Mouse (Mus musculus): ENCODE results near the gene Dennd6a. TPM values are rescaled to one million over a fixed set of nuclear protein-coding genes. Genes with fewer than 3 reads are reported as not detected.

The Dennd6a gene
- polyA plus RNA-seq, 1 experiment from 2014 or later = 9.9 TPM

DNA sequence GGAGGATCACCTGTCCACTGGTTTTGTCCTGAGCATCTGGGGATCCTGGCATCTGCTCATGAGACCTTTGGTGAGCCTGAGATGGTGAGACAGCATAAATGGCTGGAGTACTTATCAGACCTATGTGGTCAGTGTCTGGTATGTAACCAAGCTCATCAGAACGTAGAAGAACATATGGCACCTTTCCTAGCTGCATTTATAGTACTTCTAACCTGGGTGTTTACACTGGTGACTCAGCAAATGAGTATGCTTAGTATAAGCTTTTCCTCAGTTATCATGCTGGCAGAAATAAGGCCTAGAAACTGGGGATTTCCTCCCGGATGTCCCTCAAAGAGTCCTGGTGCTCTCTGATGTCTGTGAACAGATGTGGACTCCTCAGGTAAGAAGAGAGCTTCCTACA lies 11.4 kb upstream of the Dennd6a start:
- Histone ChIP-seq H3K9ac (replicated peaks) (no peak overlapping the region), H3K27me3 (ENCODE audit: insufficient read depth, low read length) (no peaks in the 10 kb centered on the region), H3K4me1 (ENCODE audit: insufficient read depth) (no peaks in the 10 kb centered on the region), H3K9me3 (ENCODE audit: low read length) (no peaks in the 10 kb centered on the region), H3K4me2 (ENCODE audit: low read depth, low read length) (no peak overlapping the region), H3K36me3 (replicated peaks; ENCODE audit: insufficient read depth, low read length) (no peaks in the 10 kb centered on the region), H3K4me3 (ENCODE audit: low read depth, low read length) (no peak overlapping the region), H3K27ac (ENCODE audit: low read depth) (no peak overlapping the region)
- DNase-seq = no peak
- 64% methylated on average over 2 of the region's 2 CpGs for WGBS (ENCODE audit: insufficient replicate concordance)
- ATAC-seq = no peak
- no peak for TF ChIP-seq CTCF (IDR thresholded peaks at IDR 0.05; ENCODE audit: low read depth)
- no peak for TF ChIP-seq EP300 (IDR thresholded peaks at IDR 0.05; ENCODE audit: low read depth)

DNA sequence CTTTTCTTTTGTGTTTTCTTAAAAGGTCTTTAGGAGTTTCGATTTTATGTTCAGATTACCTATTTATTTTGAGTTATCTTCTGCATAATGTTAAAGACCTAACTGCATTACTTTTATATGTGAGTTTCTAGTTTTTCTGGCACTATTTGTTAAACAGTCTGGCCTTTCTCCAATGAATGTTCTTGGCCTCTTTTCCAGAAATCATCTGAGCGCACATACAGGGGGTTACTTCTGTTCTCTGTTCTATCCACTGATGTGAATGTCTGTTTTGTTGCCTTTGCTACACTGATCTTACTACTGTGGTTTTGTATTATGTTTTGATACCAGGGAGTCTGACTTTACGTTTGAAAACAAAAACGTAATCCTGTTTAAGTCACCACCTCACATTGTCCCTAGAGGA lies 3.8 kb upstream of the Dennd6a start:
- Histone ChIP-seq H3K9ac (replicated peaks) (no peak overlapping the region), H3K4me2 (ENCODE audit: low read depth, low read length) (no peak overlapping the region), H3K27ac (ENCODE audit: low read depth) (no peak overlapping the region), H3K27me3 (ENCODE audit: insufficient read depth, low read length) (no peaks in the 10 kb centered on the region), H3K4me3 (ENCODE audit: low read depth, low read length) (no peak overlapping the region), H3K36me3 (replicated peaks; ENCODE audit: insufficient read depth, low read length) (no peaks in the 10 kb centered on the region), H3K4me1 (ENCODE audit: insufficient read depth) (0 out of 2 replicates have a peak, but pooled peaks cover 6% of the 10 kb centered on the region), H3K9me3 (ENCODE audit: low read length) (no peaks in the 10 kb centered on the region)
- DNase-seq (no peak), ATAC-seq (no peak)
- no peak for TF ChIP-seq CTCF (IDR thresholded peaks at IDR 0.05; ENCODE audit: low read depth)
- TF ChIP-seq EP300 (IDR thresholded peaks at IDR 0.05; ENCODE audit: low read depth) = no peak
- WGBS (ENCODE audit: insufficient replicate concordance) = 72% methylated on average over 4 of the region's 4 CpGs

DNA sequence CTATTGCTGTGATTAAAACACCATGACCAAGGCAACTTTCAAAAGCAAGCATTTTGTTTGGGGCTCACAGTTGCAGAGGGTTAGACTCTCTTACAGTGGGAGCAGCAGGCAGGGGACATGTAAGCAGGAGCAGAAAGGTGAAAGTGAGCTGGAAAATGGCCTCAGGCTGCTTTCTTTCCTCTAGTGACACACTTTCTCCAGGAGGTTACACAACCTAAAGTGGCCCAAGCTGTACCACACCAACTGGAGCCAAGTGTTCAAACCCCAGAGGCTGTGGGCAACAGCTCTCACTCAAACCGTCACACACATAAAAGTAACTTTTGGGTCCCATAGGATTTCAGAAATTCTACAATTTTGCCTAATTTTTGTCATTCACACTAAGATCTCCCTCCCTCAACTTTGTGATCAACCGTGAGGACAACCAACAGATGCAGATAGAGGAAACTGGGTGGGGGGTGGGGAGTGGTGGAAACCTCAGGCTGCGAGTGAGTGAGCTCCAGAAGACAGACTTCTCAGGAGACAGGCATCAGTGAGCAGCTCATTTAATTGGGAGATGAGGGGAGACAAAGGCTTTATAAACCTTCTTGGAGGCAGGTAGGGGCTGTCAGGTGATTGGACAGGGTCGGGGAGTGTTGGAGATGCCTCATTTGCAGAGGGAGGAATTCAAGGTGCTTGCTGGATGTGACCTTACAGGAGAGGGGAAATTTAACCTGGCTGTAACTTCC lies 1.5 kb upstream of the Dennd6a start:
- H3K27ac ChIP-seq (ENCODE audit: low read depth) = no peak overlapping the region
- H3K4me3 ChIP-seq (ENCODE audit: low read depth, low read length) = no peak overlapping the region
- no peaks in the 10 kb centered on the region for H3K36me3 ChIP-seq (replicated peaks; ENCODE audit: insufficient read depth, low read length)
- TF ChIP-seq EP300 (IDR thresholded peaks at IDR 0.05; ENCODE audit: low read depth) = no peak
- TF ChIP-seq CTCF (IDR thresholded peaks at IDR 0.05; ENCODE audit: low read depth) = no peak
- DNase-seq (no peak), ATAC-seq (peak; percentile 25; the same call in 1 of the 2 replicates)
- no peaks in the 10 kb centered on the region for H3K27me3 ChIP-seq (ENCODE audit: insufficient read depth, low read length)
- 41% methylated on average over 4 of the region's 4 CpGs for WGBS (ENCODE audit: insufficient replicate concordance)
- H3K4me2 ChIP-seq (ENCODE audit: low read depth, low read length) = no peak overlapping the region
- H3K4me1 ChIP-seq (ENCODE audit: insufficient read depth) = 0 out of 2 replicates have a peak, but pooled peaks cover 6% of the 10 kb centered on the region
- no peak overlapping the region for H3K9ac ChIP-seq (replicated peaks)
- H3K9me3 ChIP-seq (ENCODE audit: low read length) = no peaks in the 10 kb centered on the region

DNA sequence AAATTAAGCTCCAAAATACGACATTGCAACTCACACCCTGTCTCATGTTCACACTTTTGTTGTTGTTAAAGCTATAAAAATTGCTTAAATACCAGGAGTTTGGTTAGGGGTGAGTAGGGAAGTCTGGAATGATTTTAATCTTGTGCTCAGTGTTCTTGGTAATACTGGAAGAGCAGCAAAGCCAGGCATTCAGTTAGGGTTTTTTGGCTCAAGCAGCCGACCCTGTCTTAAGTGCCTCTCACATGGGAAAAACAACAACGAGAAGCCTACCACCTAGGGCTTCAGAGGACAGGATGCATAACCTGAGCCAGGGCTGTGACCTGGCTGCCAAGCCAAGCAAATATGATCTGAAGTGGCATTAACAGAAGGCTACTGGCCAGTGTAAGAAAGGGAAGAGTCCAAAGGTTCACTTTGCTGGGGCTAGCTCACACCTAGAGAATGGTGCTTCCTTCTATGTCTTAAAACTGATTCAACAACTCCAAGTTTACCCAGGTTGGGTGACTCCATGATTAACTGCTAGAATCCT lies 2.7 kb downstream of the Dennd6a start:
- H3K9me3 ChIP-seq (ENCODE audit: low read length) = no peaks in the 10 kb centered on the region
- H3K27me3 ChIP-seq (ENCODE audit: insufficient read depth, low read length) = no peaks in the 10 kb centered on the region
- no peak overlapping the region for H3K9ac ChIP-seq (replicated peaks)
- no peak overlapping the region for H3K4me2 ChIP-seq (ENCODE audit: low read depth, low read length)
- DNase-seq = no peak
- no peaks in the 10 kb centered on the region for H3K36me3 ChIP-seq (replicated peaks; ENCODE audit: insufficient read depth, low read length)
- peaks cover 12% of the 10 kb centered on the region for H3K4me1 ChIP-seq (ENCODE audit: insufficient read depth)
- no peak for TF ChIP-seq EP300 (IDR thresholded peaks at IDR 0.05; ENCODE audit: low read depth)
- no peak for TF ChIP-seq CTCF (IDR thresholded peaks at IDR 0.05; ENCODE audit: low read depth)
- 86% methylated on average over 3 of the region's 3 CpGs for WGBS (ENCODE audit: insufficient replicate concordance)
- no peak overlapping the region for H3K27ac ChIP-seq (ENCODE audit: low read depth)
- no peak overlapping the region for H3K4me3 ChIP-seq (ENCODE audit: low read depth, low read length)
- no peak for ATAC-seq

GRCm38 (mm10) chr14:26578791-26579191 lies 5.1 kb downstream of the Dennd6a start:
- 43% methylated on average over 6 of the region's 6 CpGs for WGBS (ENCODE audit: insufficient replicate concordance)
- Histone ChIP-seq H3K4me1 (ENCODE audit: insufficient read depth) (peaks cover 6% of the 10 kb centered on the region), H3K9ac (replicated peaks) (peak overlapping the region; percentile 100; the same call in 1 of the 2 replicates), H3K36me3 (replicated peaks; ENCODE audit: insufficient read depth, low read length) (no peaks in the 10 kb centered on the region), H3K4me2 (ENCODE audit: low read depth, low read length) (peak overlapping the region; percentile 85), H3K4me3 (ENCODE audit: low read depth, low read length) (peak overlapping the region; percentile 100), H3K9me3 (ENCODE audit: low read length) (no peaks in the 10 kb centered on the region), H3K27ac (ENCODE audit: low read depth) (peak overlapping the region; percentile 100), H3K27me3 (ENCODE audit: insufficient read depth, low read length) (no peaks in the 10 kb centered on the region)
- DNase-seq (no peak), ATAC-seq (peak; percentile 35)
- TF ChIP-seq EP300 (IDR thresholded peaks at IDR 0.05; ENCODE audit: low read depth) (no peak), CTCF (IDR thresholded peaks at IDR 0.05; ENCODE audit: low read depth) (no peak)

DNA sequence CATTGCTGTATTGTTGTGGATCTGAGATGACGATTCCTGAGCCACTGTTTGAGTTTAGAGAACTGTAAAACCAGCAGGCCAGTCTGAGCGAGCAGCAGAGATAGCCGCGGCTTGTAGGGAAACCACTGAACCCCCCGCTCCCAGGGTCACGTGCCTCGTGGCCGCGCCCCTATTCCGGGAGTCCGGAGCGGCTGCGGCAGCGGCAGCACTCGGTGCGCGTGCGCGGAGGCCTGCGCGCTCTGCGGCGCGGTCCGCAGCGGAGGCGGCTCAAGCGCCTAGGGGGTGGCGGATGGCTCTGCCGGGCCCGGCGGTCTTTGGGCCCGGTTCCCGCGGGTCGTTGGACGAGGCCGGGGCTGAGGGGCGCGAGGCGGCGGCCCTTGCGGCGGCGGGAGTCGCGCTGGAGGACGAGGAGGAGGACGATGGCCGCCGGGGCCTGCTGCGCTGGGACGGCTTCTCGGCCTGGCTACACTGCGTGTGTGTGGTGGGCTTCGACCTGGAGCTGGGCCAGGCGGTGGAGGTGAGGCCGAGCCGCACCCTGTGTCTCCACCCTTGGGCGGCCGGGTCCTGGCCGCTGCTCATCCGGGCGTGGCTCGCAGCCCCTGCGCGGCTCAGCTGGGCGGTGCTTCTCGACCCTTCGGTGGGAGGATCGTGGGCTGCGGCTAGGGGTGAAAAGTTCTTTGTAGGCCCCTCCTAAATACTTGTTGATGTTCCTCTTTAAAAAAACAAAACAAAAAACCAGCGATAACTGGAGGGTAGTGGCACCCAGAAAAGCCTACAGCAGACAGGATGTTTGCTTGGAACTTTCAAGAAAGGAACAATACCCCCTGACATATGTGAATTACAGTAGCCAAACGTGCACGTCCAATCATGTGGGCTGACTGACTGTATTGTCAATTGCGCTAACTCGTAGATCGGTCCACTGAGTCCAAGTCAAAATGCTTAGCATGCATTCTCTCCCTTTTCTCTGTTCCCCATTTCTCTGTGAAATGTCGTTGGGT lies 6.0 kb downstream of the Dennd6a start:
- peak overlapping the region; percentile 100 for H3K27ac ChIP-seq (ENCODE audit: low read depth)
- ATAC-seq = peak; percentile 96

More for the DNA sequence above, 6.0 kb downstream of the Dennd6a start:
- under 1% methylated on average over 68 of the region's 79 CpGs for WGBS (ENCODE audit: insufficient replicate concordance)
- DNase-seq = peak; percentile 93
- Histone ChIP-seq H3K9me3 (ENCODE audit: low read length) (no peaks in the 10 kb centered on the region), H3K9ac (replicated peaks) (peak overlapping the region; percentile 100), H3K4me1 (ENCODE audit: insufficient read depth) (peaks cover 6% of the 10 kb centered on the region), H3K4me3 (ENCODE audit: low read depth, low read length) (peak overlapping the region; percentile 100), H3K27me3 (ENCODE audit: insufficient read depth, low read length) (no peaks in the 10 kb centered on the region), H3K36me3 (replicated peaks; ENCODE audit: insufficient read depth, low read length) (no peaks in the 10 kb centered on the region), H3K4me2 (ENCODE audit: low read depth, low read length) (peak overlapping the region; percentile 85)
- no peak for TF ChIP-seq EP300 (IDR thresholded peaks at IDR 0.05; ENCODE audit: low read depth)
- no peak for TF ChIP-seq CTCF (IDR thresholded peaks at IDR 0.05; ENCODE audit: low read depth)
